Mouse (Mus musculus): Measurements from ENCODE around the gene 1600015I10Rik.
"Not testable (repeated sequence)": the region's sequence is repeated elsewhere in the genome, so short reads cannot be mapped to it uniquely, and the experiment has no call there.

Gene 1600015I10Rik

DNA sequence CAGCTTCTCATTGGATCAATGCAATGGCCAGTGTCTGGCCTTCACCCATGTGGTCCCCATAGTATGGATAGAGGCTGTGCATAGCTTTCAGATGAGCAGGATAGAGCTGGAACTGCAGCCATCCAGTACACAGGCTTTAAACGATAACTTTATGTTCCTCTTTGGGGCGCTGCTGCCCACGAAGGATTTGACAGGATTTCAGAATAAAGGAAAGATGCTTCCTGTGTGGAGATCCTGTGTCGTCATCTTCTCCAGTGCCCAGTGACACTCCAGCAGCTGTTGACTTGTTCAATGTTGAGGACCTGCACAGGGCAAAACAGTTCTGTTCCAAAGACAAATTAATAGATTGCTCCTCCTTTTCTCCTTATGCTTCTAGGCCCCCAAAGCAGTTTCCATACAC is 27.1 kb downstream of the 1600015I10Rik start:
- in situ Hi-C loops (cut with MboI; ENCODE audit: low pct_unique_long_range_greater_than_20kb in 1 of 2, low sequenced_read_pairs in 2 of 2, unreplicated experiment in 1 of 2): no loop called here

DNA sequence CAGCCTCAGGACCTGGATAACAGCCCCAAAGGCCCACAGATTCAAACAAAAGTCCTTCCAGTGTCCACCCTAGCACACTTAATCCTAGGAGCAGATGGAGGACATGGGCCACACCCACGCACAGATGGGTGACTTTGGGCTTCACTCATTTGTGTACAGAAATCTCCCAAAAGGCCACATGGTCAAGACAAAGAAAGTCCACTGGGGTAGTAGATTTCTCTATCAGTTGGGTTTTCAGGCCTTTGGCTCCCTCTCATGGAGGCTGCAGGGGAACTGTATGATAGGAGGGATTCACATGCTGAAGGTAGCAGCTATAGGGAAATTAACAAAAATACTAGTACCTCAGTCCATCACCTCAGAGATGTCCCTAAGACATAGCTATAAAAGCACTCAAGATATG is 28.4 kb downstream of the 1600015I10Rik start:
- in situ Hi-C loops (cut with MboI; ENCODE audit: low pct_unique_long_range_greater_than_20kb in 1 of 2, low sequenced_read_pairs in 2 of 2, unreplicated experiment in 1 of 2): no loop called here

GRCm38 (mm10) chr6:48959151-48959550 is 29.5 kb downstream of the 1600015I10Rik start:
- in situ Hi-C loops (cut with MboI; ENCODE audit: low pct_unique_long_range_greater_than_20kb in 1 of 2, low sequenced_read_pairs in 2 of 2, unreplicated experiment in 1 of 2): not testable (repeated sequence)

GRCm38 (mm10) chr6:48966696-48967095 is 37.0 kb downstream of the 1600015I10Rik start:
- in situ Hi-C loops (cut with MboI; ENCODE audit: low pct_unique_long_range_greater_than_20kb in 1 of 2, low sequenced_read_pairs in 2 of 2, unreplicated experiment in 1 of 2): not testable (repeated sequence)

DNA sequence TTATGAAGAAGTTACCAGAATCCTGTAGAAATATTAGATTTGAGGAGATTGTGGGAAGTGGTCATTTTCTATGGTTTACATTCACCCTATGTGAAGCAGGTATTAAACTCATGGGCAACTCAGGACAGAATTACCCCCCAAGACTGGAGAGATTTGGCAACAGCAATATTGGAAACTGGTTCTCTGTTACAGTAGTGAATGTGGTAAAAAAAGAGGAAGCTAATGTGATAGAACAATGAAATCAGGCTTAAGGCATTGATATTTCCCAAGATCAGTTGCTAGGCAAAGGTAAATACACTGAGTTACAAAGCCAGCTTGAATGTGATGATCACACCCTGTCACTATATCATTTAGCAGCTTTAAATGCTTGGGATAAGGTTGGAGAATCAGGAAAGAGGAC is 38.2 kb downstream of the 1600015I10Rik start:
- in situ Hi-C loops (cut with MboI; ENCODE audit: low pct_unique_long_range_greater_than_20kb in 1 of 2, low sequenced_read_pairs in 2 of 2, unreplicated experiment in 1 of 2): no loop called here

DNA sequence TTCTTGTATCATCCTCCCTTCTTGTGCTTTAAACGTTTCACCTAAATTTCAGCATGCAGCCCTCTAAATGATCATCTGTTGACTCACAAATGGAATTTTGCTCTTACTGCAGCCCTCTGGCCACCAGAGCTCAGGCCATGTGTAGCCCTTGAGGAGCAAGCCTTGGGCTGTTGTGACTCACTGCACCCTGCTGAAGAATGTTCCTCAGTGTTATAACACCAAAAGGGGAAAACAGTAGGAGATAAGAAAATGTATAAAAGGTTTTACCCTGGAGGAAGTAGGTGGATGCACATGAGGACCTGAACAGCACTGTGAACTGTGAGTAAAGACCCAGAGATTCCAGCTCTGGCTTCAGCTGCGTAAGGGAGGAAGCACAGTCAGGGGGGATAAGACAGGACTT is 45.0 kb downstream of the 1600015I10Rik start, which contains the start of gene Doxl2:
TSS of gene Doxl2 (plus strand) at position 301 of the 400 bp plus-strand sequence.
- in situ Hi-C loops (cut with MboI; ENCODE audit: low pct_unique_long_range_greater_than_20kb in 1 of 2, low sequenced_read_pairs in 2 of 2, unreplicated experiment in 1 of 2): no loop called here

- in situ Hi-C loops (cut with MboI; ENCODE audit: low pct_unique_long_range_greater_than_20kb in 1 of 2, low sequenced_read_pairs in 2 of 2, unreplicated experiment in 1 of 2): no loop called here
These were observed 49.9 kb downstream of the 1600015I10Rik start for GRCm38 (mm10) chr6:48979616-48980015.

- in situ Hi-C loops (cut with MboI; ENCODE audit: low pct_unique_long_range_greater_than_20kb in 1 of 2, low sequenced_read_pairs in 2 of 2, unreplicated experiment in 1 of 2): no loop called here
These were observed 52.6 kb downstream of the 1600015I10Rik start for GRCm38 (mm10) chr6:48982305-48982704.
